Mouse (Mus musculus) heart, embryonic 12.5 days (tissue): ENCODE measurements around the gene Atf2. TPM values are rescaled to one million over a fixed set of nuclear protein-coding genes. Genes with fewer than 3 reads are reported as not detected.
"Not testable (repeated sequence)": the region's sequence is repeated elsewhere in the genome, so short reads cannot be mapped to it uniquely, and the experiment has no call there.

Source experiments
- ATAC-seq: fragments of 200-750 bp; cut with Nextera tagmentation; 2 replicates; pipeline ENCODE4 v1.8.0; 2017; ENCODE audit warnings: moderate TSS enrichment, moderate library complexity; ENCODE audit not compliant: insufficient number of reproducible peaks, low FRiP score
- H3K27ac ChIP-seq: fragments of 300-500 bp; sonication (generic); 2 replicates; pipeline ENCODE4 v1.5.1; 2016; ENCODE audit warnings: mild to moderate bottlenecking, moderate library complexity; ENCODE audit not compliant: poor library complexity, severe bottlenecking
- H3K27me3 ChIP-seq: fragments of 300-500 bp; sonication (generic); replicated peaks from 2 replicates; pipeline ENCODE4 v1.6.1; 2016; ENCODE audit warnings: mild to moderate bottlenecking, moderate library complexity
- H3K36me3 ChIP-seq: fragments of 300-500 bp; sonication (generic); 2 replicates; pipeline ENCODE4 v1.6.1; 2016; ENCODE audit warnings: mild to moderate bottlenecking, moderate library complexity
- H3K4me1 ChIP-seq: fragments of 300-500 bp; sonication (generic); replicated peaks from 2 replicates; pipeline ENCODE4 v1.6.1; 2016; ENCODE audit warnings: mild to moderate bottlenecking
- H3K4me2 ChIP-seq: fragments of 300-500 bp; sonication (generic); 2 replicates; pipeline ENCODE4 v1.6.1; 2016; ENCODE audit warnings: mild to moderate bottlenecking, moderate library complexity
- H3K4me3 ChIP-seq: fragments of 300-500 bp; sonication (generic); 2 replicates; pipeline ENCODE4 v1.5.1; 2016; ENCODE audit warnings: mild to moderate bottlenecking
- H3K9ac ChIP-seq: fragments of 300-500 bp; sonication (generic); 2 replicates; pipeline ENCODE4 v1.6.1; 2016; ENCODE audit warnings: mild to moderate bottlenecking, moderate library complexity
- H3K9me3 ChIP-seq: fragments of 300-500 bp; sonication (generic); replicated peaks from 2 replicates; pipeline ENCODE4 v1.6.1; 2016; ENCODE audit warnings: mild to moderate bottlenecking, moderate library complexity
- WGBS: fragments of 180-500 bp; shearing (Covaris S2); methylation state at CpG from one replicate; pipeline ENCODE4 v1.1.7; 2016; 5-methylcytosine and 5-hydroxymethylcytosine counted together
- polyA plus RNA-seq: library from polyadenylated mRNA; unstranded; fragments of >200 nt; fragmentation: Nextera tagmentation; extraction: Ambion mirVana; gene quantifications from 2 replicates; pipeline ENCODE4 v1.2.1, GENCODE M21; 2016

Gene Atf2
- polyA plus RNA-seq, 1 experiment from 2014 or later, result 47.9 TPM

DNA sequence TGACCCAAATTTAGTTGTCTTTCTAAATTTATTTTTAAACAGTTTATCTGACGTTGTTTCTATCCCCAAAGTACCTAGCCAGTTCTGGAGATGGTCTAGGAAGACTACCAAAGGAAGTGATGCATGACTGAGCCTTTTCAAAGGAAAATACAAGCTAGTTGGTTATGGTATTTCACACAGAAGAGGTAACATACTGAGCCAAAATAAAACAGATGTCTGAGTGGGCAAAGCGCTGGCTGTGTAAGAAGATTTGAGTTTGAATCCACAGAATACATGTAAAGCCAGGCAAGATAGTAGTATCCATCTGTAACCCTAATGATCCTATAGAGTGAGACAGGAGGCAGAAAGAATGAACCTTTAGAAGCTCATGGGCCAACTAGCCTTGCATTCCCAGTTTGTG is 14.5 kb downstream of the Atf2 start:
- no peak overlapping the region for H3K4me2 ChIP-seq
- no peaks in the 10 kb centered on the region for H3K27me3 ChIP-seq
- H3K4me1 ChIP-seq, result 0 out of 2 replicates have a peak, but pooled peaks cover 3% of the 10 kb centered on the region
- H3K27ac ChIP-seq, result no peak overlapping the region
- 88% methylated on average over 2 of the region's 2 CpGs for WGBS
- no peak overlapping the region for H3K4me3 ChIP-seq
- H3K9me3 ChIP-seq, result no peaks in the 10 kb centered on the region
- peaks cover 13% of the 10 kb centered on the region for H3K36me3 ChIP-seq
- ATAC-seq, result no peak
- H3K9ac ChIP-seq, result no peak overlapping the region

DNA sequence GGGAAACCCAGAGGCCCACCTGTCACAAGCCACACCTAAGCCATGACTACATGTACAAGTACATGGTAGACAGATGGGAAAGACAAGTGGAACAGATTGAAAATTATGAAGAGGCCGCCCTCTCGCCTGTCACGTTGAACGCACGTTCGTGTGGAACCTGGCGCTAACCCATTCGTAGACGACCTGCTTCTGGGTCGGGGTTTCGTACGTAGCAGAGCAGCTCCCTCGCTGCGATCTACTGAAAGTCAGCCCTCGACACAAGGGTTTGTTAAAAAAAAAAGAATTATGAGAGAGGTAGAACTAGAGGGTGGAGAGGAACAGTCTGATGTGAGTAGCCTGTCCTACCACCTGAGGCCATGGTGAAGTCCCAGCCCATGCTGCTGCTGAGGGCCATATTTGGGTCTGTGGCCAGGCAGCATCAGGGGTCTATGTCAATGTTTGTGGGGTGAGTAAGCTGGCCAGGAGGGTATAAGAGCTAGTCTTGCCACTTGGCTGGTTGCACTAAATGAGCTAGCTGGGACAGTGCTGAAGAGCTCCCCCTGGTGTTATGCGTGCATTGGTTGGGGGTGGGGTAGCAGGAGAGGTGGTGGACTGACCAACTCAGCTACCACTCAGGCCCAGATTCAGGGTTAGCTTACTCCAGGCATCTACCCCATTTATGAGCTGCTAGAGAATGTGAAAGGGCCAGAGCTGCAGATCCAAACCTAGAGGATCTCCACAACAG is 24.5 kb downstream of the Atf2 start:
- no peaks in the 10 kb centered on the region for H3K9me3 ChIP-seq
- no peak overlapping the region for H3K9ac ChIP-seq
- ATAC-seq, result no peak
- no peak overlapping the region for H3K4me3 ChIP-seq
- 82% methylated on average over 16 of the region's 16 CpGs for WGBS
- no peak overlapping the region for H3K27ac ChIP-seq
- no peaks in the 10 kb centered on the region for H3K4me1 ChIP-seq
- no peaks in the 10 kb centered on the region for H3K27me3 ChIP-seq
- no peak overlapping the region for H3K4me2 ChIP-seq
- H3K36me3 ChIP-seq, result peaks cover 18% of the 10 kb centered on the region

DNA sequence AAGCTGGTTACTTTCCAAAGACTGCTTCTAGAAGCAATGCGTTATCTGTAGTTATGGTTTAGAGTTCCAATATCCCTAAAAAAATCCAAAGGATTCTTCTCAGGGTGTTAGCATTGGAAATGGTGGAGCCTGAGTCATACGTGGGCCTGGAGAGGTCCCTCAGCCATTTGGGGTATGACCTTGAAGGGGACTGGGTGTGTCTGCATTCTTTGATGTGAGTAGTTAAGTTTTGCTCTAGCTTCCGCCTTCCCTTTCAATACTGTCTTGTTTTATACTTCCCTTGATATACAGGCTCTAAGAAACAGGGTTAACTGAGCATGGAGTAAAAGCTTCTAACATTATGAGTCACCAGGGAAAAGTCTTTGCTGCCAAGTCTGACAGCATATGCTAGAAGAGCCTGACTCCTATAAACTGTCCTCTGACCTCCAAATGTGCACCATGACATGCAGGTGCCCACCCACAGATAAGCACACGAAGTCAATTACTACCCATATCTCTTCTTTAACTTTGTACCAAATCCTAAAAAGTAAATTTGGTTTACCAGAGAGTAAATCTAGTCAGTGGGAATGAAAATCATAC is 32.3 kb downstream of the Atf2 start:
- no peak for ATAC-seq
- H3K36me3 ChIP-seq, result peaks cover 8% of the 10 kb centered on the region; the same call in 1 of the 2 replicates
- H3K4me1 ChIP-seq, result 0 out of 2 replicates have a peak, but pooled peaks cover 4% of the 10 kb centered on the region
- H3K4me2 ChIP-seq, result no peak overlapping the region
- no peak overlapping the region for H3K27ac ChIP-seq
- H3K27me3 ChIP-seq, result no peaks in the 10 kb centered on the region
- no peak overlapping the region for H3K4me3 ChIP-seq
- H3K9me3 ChIP-seq, result no peaks in the 10 kb centered on the region
- WGBS, result 76% methylated on average over 4 of the region's 4 CpGs
- no peak overlapping the region for H3K9ac ChIP-seq

DNA sequence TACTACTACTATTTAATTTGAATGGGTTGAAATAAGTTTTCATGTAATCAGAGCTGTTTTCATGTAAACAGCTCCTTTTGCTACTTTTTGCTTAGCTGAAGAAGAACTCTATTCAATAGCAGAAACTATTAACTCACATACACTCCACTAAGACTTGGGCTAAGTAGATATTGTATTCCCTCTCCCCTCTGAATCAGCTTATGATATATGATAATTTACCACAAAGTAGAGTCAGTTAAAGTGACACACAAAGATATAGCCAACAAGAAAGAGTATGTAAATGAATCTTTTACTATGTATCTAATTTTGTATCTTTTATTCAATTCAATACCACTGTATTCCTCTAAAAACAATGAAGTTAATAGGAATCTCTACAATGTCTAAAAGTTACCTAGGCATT is 35.1 kb downstream of the Atf2 start:
- peaks cover 5% of the 10 kb centered on the region; the same call in 1 of the 2 replicates for H3K36me3 ChIP-seq
- H3K4me2 ChIP-seq, result no peak overlapping the region
- H3K9me3 ChIP-seq, result no peaks in the 10 kb centered on the region
- no peak overlapping the region for H3K9ac ChIP-seq
- no peaks in the 10 kb centered on the region for H3K27me3 ChIP-seq
- no peak overlapping the region for H3K27ac ChIP-seq
- ATAC-seq, result no peak
- no peak overlapping the region for H3K4me3 ChIP-seq
- 0 out of 2 replicates have a peak, but pooled peaks cover 4% of the 10 kb centered on the region for H3K4me1 ChIP-seq

DNA sequence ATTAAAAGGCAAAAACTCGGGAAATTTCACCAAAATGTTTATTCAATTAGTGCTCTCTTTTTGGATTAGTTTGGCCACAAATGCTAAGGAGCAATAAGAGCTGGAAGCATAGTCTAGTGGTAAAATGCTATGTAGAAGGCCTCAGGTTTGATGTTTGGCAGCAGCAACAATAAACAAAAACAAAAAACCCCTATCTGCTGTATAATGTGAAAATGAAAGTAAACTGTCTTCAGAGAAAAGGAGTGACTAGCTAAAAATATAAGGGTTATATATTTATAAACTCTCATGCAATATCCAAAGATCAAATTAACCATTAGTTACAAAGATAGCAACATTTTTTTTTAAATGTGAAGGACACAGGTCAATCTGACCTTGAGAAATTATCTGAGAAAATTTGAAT is 36.2 kb downstream of the Atf2 start:
- Histone ChIP-seq H3K36me3 (peaks cover 5% of the 10 kb centered on the region; the same call in 1 of the 2 replicates), H3K27me3 (no peaks in the 10 kb centered on the region), H3K27ac (no peak overlapping the region), H3K9ac (no peak overlapping the region), H3K9me3 (no peaks in the 10 kb centered on the region), H3K4me2 (no peak overlapping the region), H3K4me3 (no peak overlapping the region), H3K4me1 (0 out of 2 replicates have a peak, but pooled peaks cover 4% of the 10 kb centered on the region)
- no peak for ATAC-seq
- WGBS, result 85% methylated on average over 1 of the region's 1 CpGs

DNA sequence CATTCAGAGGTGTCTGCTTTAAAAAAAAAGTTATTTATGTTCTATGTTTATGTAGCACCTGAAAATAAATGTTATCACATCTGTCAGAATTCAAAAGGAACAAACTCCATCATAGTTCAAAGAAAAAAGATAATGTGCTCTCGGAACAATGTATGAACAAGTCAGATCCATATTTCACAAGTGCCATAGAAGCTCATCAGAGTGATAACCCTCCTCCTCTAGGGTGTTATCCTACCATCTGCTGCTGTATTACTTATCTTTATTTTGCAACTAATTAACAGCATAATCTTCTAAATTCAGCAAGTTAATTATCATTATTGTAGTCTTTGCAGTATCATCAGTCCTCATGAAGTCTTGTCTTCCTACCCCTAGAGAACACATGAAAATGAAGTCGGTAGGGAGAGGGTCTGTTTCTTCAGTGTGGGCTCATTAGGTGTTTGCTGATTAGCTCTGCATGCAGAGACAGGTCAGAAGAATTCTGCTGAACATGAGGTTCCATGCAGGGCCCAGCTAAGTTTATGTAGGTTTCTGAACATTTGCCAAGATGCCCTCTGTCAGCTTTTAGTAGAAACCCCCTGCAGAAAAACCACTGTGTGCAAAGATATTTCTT is 57.9 kb downstream of the Atf2 start:
- H3K9me3 ChIP-seq, result no peaks in the 10 kb centered on the region
- no peaks in the 10 kb centered on the region for H3K4me1 ChIP-seq
- peaks cover 16% of the 10 kb centered on the region; the same call in 1 of the 2 replicates for H3K36me3 ChIP-seq
- 73% methylated on average over 2 of the region's 2 CpGs for WGBS
- ATAC-seq, result no peak
- H3K27ac ChIP-seq, result no peak overlapping the region
- H3K27me3 ChIP-seq, result no peaks in the 10 kb centered on the region
- H3K4me2 ChIP-seq, result no peak overlapping the region
- H3K4me3 ChIP-seq, result no peak overlapping the region
- no peak overlapping the region for H3K9ac ChIP-seq

DNA sequence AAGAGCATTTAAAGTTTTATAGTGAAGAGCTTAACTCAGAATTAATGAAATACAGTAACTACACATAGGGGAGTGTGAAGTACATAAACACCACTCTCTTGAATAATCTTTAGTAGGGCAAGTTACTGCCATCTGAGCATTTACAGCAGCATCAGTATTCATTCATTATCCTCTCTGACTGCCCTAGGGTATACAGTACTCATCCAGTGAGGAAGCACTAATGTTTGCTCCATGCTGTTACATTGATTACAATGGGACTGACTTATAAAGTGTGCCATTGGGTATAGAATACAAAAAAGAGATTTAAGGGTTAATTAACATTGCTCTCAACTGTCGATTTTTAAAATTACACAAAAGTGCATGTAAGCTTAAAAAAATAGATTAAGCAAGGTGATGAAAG is 59.2 kb downstream of the Atf2 start:
- no peaks in the 10 kb centered on the region for H3K9me3 ChIP-seq
- no peaks in the 10 kb centered on the region for H3K27me3 ChIP-seq
- no peaks in the 10 kb centered on the region for H3K4me1 ChIP-seq
- peaks cover 20% of the 10 kb centered on the region for H3K36me3 ChIP-seq
- no peak overlapping the region for H3K9ac ChIP-seq
- ATAC-seq, result no peak
- H3K4me3 ChIP-seq, result no peak overlapping the region
- 64% methylated on average over 1 of the region's 1 CpGs for WGBS
- H3K4me2 ChIP-seq, result no peak overlapping the region
- H3K27ac ChIP-seq, result no peak overlapping the region

DNA sequence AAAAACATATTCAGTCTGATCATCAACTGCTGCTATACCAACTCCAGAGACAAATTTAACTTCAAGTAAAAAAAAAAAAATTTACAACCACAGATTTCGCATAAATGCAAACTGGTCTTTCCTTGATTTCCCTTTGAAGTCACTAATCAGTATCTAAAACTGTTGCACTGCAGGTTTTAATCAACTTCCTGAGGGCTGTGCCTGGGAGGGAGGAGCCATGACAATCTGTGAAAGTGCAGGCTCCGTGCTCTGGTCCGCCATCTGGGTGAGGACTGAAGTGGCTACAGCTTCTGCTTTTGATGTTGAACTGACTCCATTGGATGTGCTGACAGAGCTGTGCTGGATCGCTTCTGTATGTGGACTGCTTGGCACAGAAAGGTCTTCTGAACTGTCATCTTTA is 73.7 kb downstream of the Atf2 start:
- no peaks in the 10 kb centered on the region for H3K9me3 ChIP-seq
- peaks cover 27% of the 10 kb centered on the region for H3K36me3 ChIP-seq
- H3K4me3 ChIP-seq, result no peak overlapping the region
- 27% methylated on average over 4 of the region's 4 CpGs for WGBS
- peak overlapping the region; percentile 41; the same call in 1 of the 2 replicates for H3K27ac ChIP-seq
- no peaks in the 10 kb centered on the region for H3K27me3 ChIP-seq
- H3K4me2 ChIP-seq, result no peak overlapping the region
- no peak overlapping the region for H3K9ac ChIP-seq
- ATAC-seq, result peak; percentile 59; the same call in 1 of the 2 replicates
- H3K4me1 ChIP-seq, result peaks cover 15% of the 10 kb centered on the region

DNA sequence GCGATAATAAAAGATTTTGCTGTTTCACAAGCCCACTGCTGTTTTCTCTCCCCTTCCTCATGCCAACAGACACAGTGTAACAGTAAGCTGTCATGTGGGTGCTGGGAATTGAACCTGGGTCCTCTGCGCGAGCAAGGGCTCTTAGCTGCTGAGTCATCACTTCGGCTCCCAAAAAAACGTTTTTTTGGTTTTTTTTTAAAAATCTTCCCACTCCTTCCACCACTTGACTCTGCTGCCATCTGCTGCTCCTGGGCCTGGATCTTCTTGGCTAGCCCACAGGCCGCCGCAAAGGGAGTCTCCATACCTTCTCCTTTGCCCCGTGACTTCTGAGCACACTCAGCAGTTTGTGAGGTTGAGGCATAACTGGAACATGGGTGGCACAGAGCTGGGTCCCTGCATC is 84.8 kb downstream of the Atf2 start:
- no peaks in the 10 kb centered on the region for H3K36me3 ChIP-seq

DNA sequence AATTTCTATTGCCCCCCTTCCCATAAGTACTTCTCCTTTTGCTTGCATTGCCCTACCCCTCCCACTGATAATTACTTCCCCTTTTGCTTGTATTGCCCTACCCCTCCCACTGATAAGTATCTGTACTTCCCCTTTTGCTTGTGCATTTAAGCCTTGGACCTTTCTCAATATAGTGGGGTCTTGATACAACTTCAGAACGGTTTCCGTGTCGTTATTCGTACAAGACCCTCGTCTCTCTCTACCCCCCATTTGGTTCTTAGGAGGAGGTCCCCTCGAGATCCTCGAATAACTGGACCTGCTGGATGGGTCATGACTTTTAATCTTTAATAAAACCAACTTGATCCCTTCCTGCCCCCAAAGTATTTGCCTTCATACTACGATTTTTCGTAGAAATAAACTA is 92.3 kb downstream of the Atf2 start:
- H3K4me3 ChIP-seq, ATAC-seq, H3K27me3 ChIP-seq, H3K27ac ChIP-seq, H3K4me1 ChIP-seq, H3K4me2 ChIP-seq, H3K9me3 ChIP-seq, H3K9ac ChIP-seq, H3K36me3 ChIP-seq: not testable (repeated sequence)
- WGBS, result 85% methylated on average over 9 of the region's 9 CpGs

More for the DNA sequence above, 84.8 kb downstream of the Atf2 start:
- Histone ChIP-seq H3K9me3 (no peaks in the 10 kb centered on the region), H3K4me2 (no peak overlapping the region), H3K4me1 (0 out of 2 replicates have a peak, but pooled peaks cover 4% of the 10 kb centered on the region), H3K27ac (no peak overlapping the region), H3K4me3 (no peak overlapping the region), H3K27me3 (no peaks in the 10 kb centered on the region), H3K9ac (no peak overlapping the region)
- 77% methylated on average over 8 of the region's 8 CpGs for WGBS
- ATAC-seq, result no peak

DNA sequence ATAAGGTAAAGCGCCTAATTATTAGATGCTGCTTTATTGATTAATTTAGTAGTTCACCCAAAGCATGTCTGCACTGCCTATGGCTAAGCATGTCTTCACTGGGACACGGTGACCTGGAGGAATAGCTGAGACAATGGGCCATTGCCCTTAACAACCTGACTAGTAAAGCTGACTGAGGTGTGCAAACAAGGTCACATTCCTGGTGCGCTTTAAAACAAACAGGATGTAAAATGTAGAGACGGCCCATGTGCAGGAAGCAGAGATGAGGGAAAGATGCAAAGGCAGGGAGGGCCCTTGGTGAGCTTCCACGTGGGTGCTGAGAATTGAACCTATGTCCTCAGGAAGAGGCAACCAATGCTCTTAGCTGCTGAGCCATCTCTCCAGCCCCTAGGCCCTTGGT is 93.7 kb downstream of the Atf2 start:
- H3K36me3 ChIP-seq, result no peaks in the 10 kb centered on the region
- H3K27me3 ChIP-seq, result no peaks in the 10 kb centered on the region
- no peaks in the 10 kb centered on the region for H3K9me3 ChIP-seq
- ATAC-seq, result no peak
- no peak overlapping the region for H3K4me3 ChIP-seq
- H3K27ac ChIP-seq, result no peak overlapping the region
- H3K9ac ChIP-seq, result no peak overlapping the region
- 65% methylated on average over 5 of the region's 5 CpGs for WGBS
- no peak overlapping the region for H3K4me2 ChIP-seq
- no peaks in the 10 kb centered on the region for H3K4me1 ChIP-seq
